Mouse (Mus musculus) kidney, embryonic 14.5 days (tissue): Measurements from ENCODE around the gene Wwox. TPM values are rescaled to one million over a fixed set of nuclear protein-coding genes. Genes with fewer than 3 reads are reported as not detected.
A peak's percentile ranks its signal among the peaks of the same experiment; 100 is the strongest.

Experiments used
- ATAC-seq: fragments of 200-750 bp; cut with Nextera tagmentation; 2 replicates; pipeline ENCODE4 v1.8.0; 2017; ENCODE audit warnings: moderate number of reproducible peaks, mild to moderate bottlenecking, moderate TSS enrichment, moderate library complexity; ENCODE audit not compliant: low FRiP score, low TSS enrichment
- H3K27ac ChIP-seq: fragments of 300-500 bp; sonication (generic); 2 replicates; pipeline ENCODE4 v1.5.1; 2014; ENCODE audit warnings: low read depth, mild to moderate bottlenecking, low read length, moderate library complexity, mixed read lengths
- H3K27me3 ChIP-seq: fragments of 300-500 bp; sonication (generic); 2 replicates; pipeline ENCODE4 v1.6.1; 2014; ENCODE audit warnings: mild to moderate bottlenecking, low read length; ENCODE audit not compliant: control insufficient read depth, insufficient read depth
- H3K36me3 ChIP-seq: fragments of 300-500 bp; sonication (generic); 2 replicates; pipeline ENCODE4 v1.6.1; 2014; ENCODE audit warnings: low read length, mixed read lengths; ENCODE audit not compliant: control insufficient read depth, insufficient read depth
- H3K4me1 ChIP-seq: fragments of 300-500 bp; sonication (generic); 2 replicates; pipeline ENCODE4 v1.6.1; 2014; ENCODE audit warnings: low read length, mixed read lengths; ENCODE audit not compliant: control insufficient read depth, insufficient read depth
- H3K4me2 ChIP-seq: fragments of 300-500 bp; sonication (generic); replicated peaks from 2 replicates; pipeline ENCODE4 v1.6.1; 2014; ENCODE audit warnings: low read depth, mild to moderate bottlenecking, low read length
- H3K4me3 ChIP-seq: fragments of 300-500 bp; sonication (generic); 2 replicates; pipeline ENCODE4 v1.5.1; 2014; ENCODE audit warnings: mild to moderate bottlenecking, low read length
- H3K9ac ChIP-seq: fragments of 300-500 bp; sonication (generic); 2 replicates; pipeline ENCODE4 v1.6.1; 2014; ENCODE audit warnings: low read depth, mild to moderate bottlenecking, low read length, moderate library complexity
- H3K9me3 ChIP-seq: fragments of 300-500 bp; sonication (generic); 2 replicates; pipeline ENCODE4 v1.6.1; 2016; ENCODE audit warnings: low read length; ENCODE audit not compliant: control insufficient read depth
- WGBS: fragments of 180-500 bp; shearing (Covaris S2); extraction: QIAGEN DNeasy Blood & Tissue Kit; methylation state at CpG from one replicate; pipeline ENCODE4 v1.1.7; 2014; 5-methylcytosine and 5-hydroxymethylcytosine counted together
- polyA plus RNA-seq: library from polyadenylated mRNA; unstranded; fragments of >200 nt; fragmentation: Nextera tagmentation; extraction: Ambion mirVana; gene quantifications from 2 replicates; pipeline ENCODE4 v1.2.1, GENCODE M21; 2014

Gene Wwox
- polyA plus RNA-seq, 1 experiment from 2014 or later: 17.0 TPM

DNA sequence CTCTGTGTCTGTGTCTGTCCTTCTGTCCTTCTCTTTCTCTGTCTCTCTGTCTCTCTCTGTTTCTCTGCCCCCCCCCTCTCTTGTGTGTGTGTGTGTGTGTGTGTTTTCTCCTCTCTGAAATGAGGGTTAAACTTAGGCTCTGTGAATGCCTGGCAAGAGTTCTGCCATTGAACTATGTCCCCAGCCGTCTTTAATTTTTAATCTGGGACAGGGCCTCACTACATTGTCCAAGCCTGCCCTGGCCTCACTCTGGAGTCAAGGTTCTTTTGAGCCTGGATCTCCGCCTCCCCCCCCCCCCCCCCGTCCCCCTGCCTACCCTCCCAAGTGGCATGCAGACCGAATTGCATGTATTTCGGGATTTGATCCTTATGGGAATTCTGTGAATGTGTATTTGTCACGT is 124.6 kb downstream of the Wwox start:
- no peak overlapping the region for H3K4me3 ChIP-seq
- no peaks in the 10 kb centered on the region for H3K36me3 ChIP-seq
- no peak for ATAC-seq
- H3K9ac ChIP-seq: no peak overlapping the region
- H3K4me1 ChIP-seq: no peaks in the 10 kb centered on the region; the same call in 1 of the 2 replicates
- WGBS: 82% methylated on average over 5 of the region's 6 CpGs
- no peaks in the 10 kb centered on the region for H3K27me3 ChIP-seq
- no peak overlapping the region for H3K27ac ChIP-seq
- no peaks in the 10 kb centered on the region for H3K9me3 ChIP-seq
- no peak overlapping the region for H3K4me2 ChIP-seq

- Histone ChIP-seq H3K4me2 (no peak overlapping the region), H3K4me3 (no peak overlapping the region), H3K4me1 (no peaks in the 10 kb centered on the region; the same call in 1 of the 2 replicates), H3K27me3 (no peaks in the 10 kb centered on the region), H3K27ac (no peak overlapping the region), H3K36me3 (no peaks in the 10 kb centered on the region), H3K9ac (no peak overlapping the region; the same call in 1 of the 2 replicates), H3K9me3 (no peaks in the 10 kb centered on the region)
- WGBS: 35% methylated on average over 16 of the region's 16 CpGs
- 0 out of 2 replicates have a peak, but pooled peaks have one; percentile 32 for ATAC-seq
Measured at GRCm38 (mm10) chr8:114568531-114569166, 129.2 kb downstream of the Wwox start.

- Histone ChIP-seq H3K27ac (no peak overlapping the region), H3K4me2 (no peak overlapping the region), H3K9ac (no peak overlapping the region), H3K9me3 (peaks cover 3% of the 10 kb centered on the region), H3K27me3 (no peaks in the 10 kb centered on the region), H3K4me3 (no peak overlapping the region), H3K36me3 (no peaks in the 10 kb centered on the region), H3K4me1 (no peaks in the 10 kb centered on the region)
- WGBS: 72% methylated on average over 4 of the region's 4 CpGs
- ATAC-seq: no peak
Measured at GRCm38 (mm10) chr8:114573014-114573746, 133.7 kb downstream of the Wwox start.

- Histone ChIP-seq H3K4me3 (no peak overlapping the region), H3K9ac (no peak overlapping the region), H3K27me3 (no peaks in the 10 kb centered on the region), H3K36me3 (no peaks in the 10 kb centered on the region), H3K27ac (no peak overlapping the region), H3K4me2 (no peak overlapping the region), H3K9me3 (peaks cover 5% of the 10 kb centered on the region), H3K4me1 (no peaks in the 10 kb centered on the region)
- 82% methylated on average over 8 of the region's 8 CpGs for WGBS
- no peak for ATAC-seq
Measured at GRCm38 (mm10) chr8:114573747-114574093, 134.3 kb downstream of the Wwox start.

DNA sequence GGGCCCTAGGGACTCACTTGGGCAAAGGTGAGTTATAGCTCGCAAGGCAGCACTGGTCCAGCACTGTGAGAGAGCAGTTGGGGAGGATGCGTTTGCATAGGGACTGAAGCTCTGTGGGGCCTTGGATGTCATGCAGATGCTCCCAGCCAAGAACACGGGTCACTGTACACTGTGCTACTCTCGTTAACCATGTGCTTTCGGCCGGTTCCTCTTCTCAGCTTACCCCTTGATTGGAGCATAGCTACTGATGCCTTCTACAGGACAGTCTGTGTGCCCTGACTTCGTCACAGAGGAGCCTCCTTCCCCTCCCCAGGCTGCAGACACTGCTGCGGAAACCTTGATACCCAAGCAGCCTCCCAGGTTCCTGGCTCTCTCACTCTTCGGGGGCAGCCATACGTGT is 139.8 kb downstream of the Wwox start:
- Histone ChIP-seq H3K4me1 (no peaks in the 10 kb centered on the region), H3K4me3 (no peak overlapping the region), H3K27ac (no peak overlapping the region), H3K27me3 (no peaks in the 10 kb centered on the region), H3K9ac (no peak overlapping the region), H3K36me3 (no peaks in the 10 kb centered on the region), H3K4me2 (no peak overlapping the region), H3K9me3 (peaks cover 5% of the 10 kb centered on the region)
- peak; percentile 77; the same call in 1 of the 2 replicates for ATAC-seq
- WGBS: 64% methylated on average over 10 of the region's 10 CpGs

DNA sequence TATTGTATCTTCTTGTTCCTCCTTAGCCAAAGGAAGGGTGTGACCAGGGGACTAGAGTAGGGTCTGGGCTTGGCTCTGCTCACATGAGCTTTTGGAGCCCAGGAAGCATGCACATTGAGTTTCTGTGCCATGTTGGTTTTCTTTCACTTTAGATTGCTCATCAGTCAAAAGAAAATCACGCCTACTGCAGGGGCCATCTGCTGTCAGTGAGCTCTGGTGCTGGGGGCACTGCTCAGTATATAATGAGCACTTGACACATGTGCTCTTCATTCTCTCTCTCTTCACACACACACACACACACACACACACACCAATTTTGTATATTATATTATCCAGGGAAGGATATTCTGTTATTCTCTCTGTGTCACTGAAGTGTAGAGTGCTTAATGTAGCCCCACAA is 141.2 kb downstream of the Wwox start:
- H3K27me3 ChIP-seq: no peaks in the 10 kb centered on the region

DNA sequence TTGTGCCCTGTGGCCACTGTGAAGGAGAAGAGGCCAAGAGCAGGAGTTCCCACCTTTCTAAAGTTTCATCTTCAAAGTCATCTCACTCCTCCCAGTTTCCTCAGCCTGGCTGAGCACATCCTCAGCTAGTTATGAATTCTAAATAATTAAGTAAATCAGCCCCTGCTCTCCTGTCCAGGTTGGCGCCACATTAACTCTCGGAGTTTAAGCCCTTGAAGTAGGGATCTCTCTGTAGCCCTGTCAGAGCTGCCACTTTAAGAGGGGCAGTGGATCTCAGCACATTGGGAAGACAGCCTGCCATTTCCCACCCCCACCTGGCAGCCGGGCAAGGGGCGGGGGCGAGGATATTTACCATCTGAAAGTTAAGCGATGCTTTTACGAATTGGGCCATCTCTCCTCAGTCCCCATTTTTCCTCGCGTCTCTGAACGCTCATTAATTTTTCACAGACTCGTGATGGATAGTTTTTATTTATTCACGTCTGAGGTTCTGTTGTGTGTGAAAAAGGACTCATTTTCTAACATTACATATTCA is 150.9 kb downstream of the Wwox start:
- no peak overlapping the region for H3K27ac ChIP-seq
- H3K4me3 ChIP-seq: no peak overlapping the region
- H3K9ac ChIP-seq: no peak overlapping the region
- H3K4me1 ChIP-seq: peaks cover 10% of the 10 kb centered on the region; the same call in 1 of the 2 replicates
- H3K9me3 ChIP-seq: no peaks in the 10 kb centered on the region
- H3K36me3 ChIP-seq: no peaks in the 10 kb centered on the region
- no peak for ATAC-seq
- WGBS: 77% methylated on average over 12 of the region's 12 CpGs
- H3K4me2 ChIP-seq: no peak overlapping the region
- no peaks in the 10 kb centered on the region for H3K27me3 ChIP-seq

More for the DNA sequence above, 141.2 kb downstream of the Wwox start:
- Histone ChIP-seq H3K9ac (no peak overlapping the region), H3K4me1 (no peaks in the 10 kb centered on the region), H3K4me3 (no peak overlapping the region), H3K4me2 (no peak overlapping the region), H3K36me3 (no peaks in the 10 kb centered on the region), H3K9me3 (peaks cover 5% of the 10 kb centered on the region), H3K27ac (no peak overlapping the region)
- 95% methylated on average over 1 of the region's 1 CpGs for WGBS
- ATAC-seq: no peak

GRCm38 (mm10) chr8:114591296-114592280 is 152.1 kb downstream of the Wwox start:
- 54% methylated on average over 26 of the region's 26 CpGs for WGBS
- Histone ChIP-seq H3K9me3 (0 out of 2 replicates have a peak, but pooled peaks cover 3% of the 10 kb centered on the region), H3K9ac (no peak overlapping the region), H3K4me3 (no peak overlapping the region), H3K4me1 (peaks cover 10% of the 10 kb centered on the region; the same call in 1 of the 2 replicates), H3K4me2 (no peak overlapping the region), H3K27ac (no peak overlapping the region), H3K36me3 (no peaks in the 10 kb centered on the region), H3K27me3 (no peaks in the 10 kb centered on the region)
- no peak for ATAC-seq
